Mouse (Mus musculus): Measurements from ENCODE around the gene Braf. TPM values are rescaled to one million over a fixed set of nuclear protein-coding genes. Genes with fewer than 3 reads are reported as not detected.

Gene Braf
- polyA plus RNA-seq, 1 experiment from 2014 or later, result 6.2 TPM

GRCm38 (mm10) chr6:39607365-39607764 is 117.9 kb downstream of the Braf start:
- no peaks in the 10 kb centered on the region for H3K27me3 ChIP-seq
- H3K9me3 ChIP-seq (replicated peaks), result no peaks in the 10 kb centered on the region
- no peak overlapping the region for H3K9ac ChIP-seq
- DNase-seq (no peak), ATAC-seq (ENCODE audit: low read depth) (no peak)
- no peak overlapping the region for H3K4me2 ChIP-seq
- no peak overlapping the region for H3K27ac ChIP-seq
- H3K4me3 ChIP-seq (replicated peaks), result no peak overlapping the region
- no peaks in the 10 kb centered on the region for H3K4me1 ChIP-seq (replicated peaks)
- peaks cover 14% of the 10 kb centered on the region; the same call in 1 of the 2 replicates for H3K36me3 ChIP-seq
- WGBS (ENCODE audit: insufficient replicate concordance), result 77% methylated on average over 5 of the region's 5 CpGs

DNA sequence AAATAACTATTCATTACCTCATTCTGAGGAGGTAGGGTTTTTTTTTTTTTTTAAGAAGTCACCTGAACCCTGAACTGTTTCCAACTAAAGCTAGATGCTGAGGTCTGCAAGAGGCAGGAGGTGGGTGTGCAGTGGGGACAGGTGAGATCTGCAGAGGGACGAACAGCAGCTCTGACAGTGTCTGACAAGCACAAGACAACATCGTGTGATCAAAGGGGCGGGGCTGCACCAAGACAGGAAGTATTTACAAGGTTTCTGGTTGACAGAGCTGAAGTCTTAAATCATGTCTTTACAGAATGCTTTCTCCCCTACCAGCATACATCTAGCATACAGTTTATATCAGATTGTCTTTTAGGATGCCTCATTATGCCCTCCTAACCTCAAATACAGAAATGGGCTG is 118.4 kb downstream of the Braf start:
- H3K9me3 ChIP-seq (replicated peaks), result no peaks in the 10 kb centered on the region
- WGBS (ENCODE audit: insufficient replicate concordance), result 42% methylated on average over 3 of the region's 3 CpGs
- ATAC-seq (ENCODE audit: low read depth) (no peak), DNase-seq (no peak)
- no peak overlapping the region for H3K27ac ChIP-seq
- no peak overlapping the region for H3K9ac ChIP-seq
- no peaks in the 10 kb centered on the region for H3K4me1 ChIP-seq (replicated peaks)
- peaks cover 17% of the 10 kb centered on the region for H3K36me3 ChIP-seq
- no peak overlapping the region for H3K4me3 ChIP-seq (replicated peaks)
- H3K27me3 ChIP-seq, result no peaks in the 10 kb centered on the region
- no peak overlapping the region for H3K4me2 ChIP-seq

GRCm38 (mm10) chr6:39606056-39606455 is 119.2 kb downstream of the Braf start:
- Histone ChIP-seq H3K4me1 (replicated peaks) (no peaks in the 10 kb centered on the region), H3K27ac (no peak overlapping the region), H3K27me3 (no peaks in the 10 kb centered on the region), H3K4me2 (no peak overlapping the region), H3K36me3 (peaks cover 22% of the 10 kb centered on the region), H3K4me3 (replicated peaks) (no peak overlapping the region), H3K9ac (no peak overlapping the region), H3K9me3 (replicated peaks) (no peaks in the 10 kb centered on the region)
- DNase-seq, result no peak
- no peak for ATAC-seq (ENCODE audit: low read depth)
- WGBS (ENCODE audit: insufficient replicate concordance), result 74% methylated on average over 6 of the region's 6 CpGs

DNA sequence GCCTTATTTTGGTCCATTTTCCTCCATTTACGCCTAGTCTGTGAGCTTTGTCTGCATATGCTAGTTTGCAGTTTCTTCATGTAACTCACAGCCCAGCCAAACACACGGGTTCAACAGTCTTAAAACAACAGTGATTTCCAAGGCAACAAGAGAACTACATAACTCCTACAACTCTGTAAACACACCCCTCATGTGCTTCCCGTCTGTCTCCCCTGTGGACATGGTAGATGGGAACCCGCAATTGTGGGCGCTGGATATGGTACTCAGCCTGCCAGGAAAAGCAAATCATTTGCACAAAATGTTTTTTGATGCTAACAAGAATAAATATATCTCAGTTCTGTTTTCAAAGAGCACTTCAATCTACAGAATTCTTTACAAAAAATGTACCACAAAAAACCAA is 120.7 kb downstream of the Braf start:
- Histone ChIP-seq H3K4me3 (replicated peaks) (no peak overlapping the region), H3K36me3 (peaks cover 33% of the 10 kb centered on the region), H3K27ac (no peak overlapping the region), H3K4me2 (no peak overlapping the region), H3K27me3 (no peaks in the 10 kb centered on the region), H3K9ac (no peak overlapping the region), H3K9me3 (replicated peaks) (no peaks in the 10 kb centered on the region), H3K4me1 (replicated peaks) (no peaks in the 10 kb centered on the region)
- DNase-seq (no peak), ATAC-seq (ENCODE audit: low read depth) (no peak)
- 78% methylated on average over 5 of the region's 5 CpGs for WGBS (ENCODE audit: insufficient replicate concordance)

DNA sequence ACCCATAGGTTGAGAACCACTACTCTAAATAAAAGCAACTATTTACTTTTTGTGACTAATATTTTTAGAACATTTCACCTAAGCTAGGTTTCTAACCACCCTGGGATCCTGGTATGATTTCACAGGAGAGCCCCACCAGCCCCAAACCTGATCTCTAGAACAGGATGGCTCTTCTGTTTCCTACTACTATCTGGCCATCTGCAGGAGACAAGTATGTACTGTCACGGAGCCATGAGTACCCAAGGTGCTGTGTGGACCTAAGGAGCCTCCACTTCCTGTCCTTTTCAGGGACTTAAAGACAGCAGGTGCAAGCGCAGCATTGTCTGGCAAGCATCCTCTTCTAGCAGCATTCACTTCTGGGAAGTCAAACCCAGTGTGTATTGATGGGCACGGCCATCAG is 123.4 kb downstream of the Braf start:
- Histone ChIP-seq H3K27me3 (no peaks in the 10 kb centered on the region), H3K36me3 (peaks cover 55% of the 10 kb centered on the region), H3K4me2 (no peak overlapping the region), H3K9me3 (replicated peaks) (no peaks in the 10 kb centered on the region), H3K4me1 (replicated peaks) (no peaks in the 10 kb centered on the region), H3K4me3 (replicated peaks) (no peak overlapping the region), H3K9ac (no peak overlapping the region), H3K27ac (no peak overlapping the region)
- ATAC-seq (ENCODE audit: low read depth) (no peak), DNase-seq (no peak)
- 76% methylated on average over 3 of the region's 3 CpGs for WGBS (ENCODE audit: insufficient replicate concordance)

DNA sequence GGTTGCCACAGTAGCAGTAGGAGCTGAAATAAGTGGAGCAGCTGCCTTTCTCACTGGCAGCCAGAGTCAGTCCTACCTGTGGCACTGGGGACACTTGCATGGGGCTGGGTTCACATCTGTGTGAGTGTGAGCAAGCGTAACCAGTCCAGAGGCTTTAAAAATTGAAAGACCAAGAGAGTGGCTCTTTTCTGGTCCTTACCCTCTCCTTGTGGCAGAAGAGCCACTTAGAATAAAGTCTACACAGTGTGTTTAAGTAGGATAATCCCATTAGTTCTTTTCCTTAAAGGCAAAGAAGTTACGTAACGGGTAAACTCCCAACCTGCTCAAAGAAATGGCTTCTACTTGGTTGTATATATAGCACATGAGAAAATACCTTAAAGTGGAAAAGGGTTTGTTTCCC is 124.4 kb downstream of the Braf start:
- H3K4me3 ChIP-seq (replicated peaks), result no peak overlapping the region
- H3K27me3 ChIP-seq, result no peaks in the 10 kb centered on the region
- no peak for DNase-seq
- WGBS (ENCODE audit: insufficient replicate concordance), result 88% methylated on average over 3 of the region's 3 CpGs
- H3K4me1 ChIP-seq (replicated peaks), result no peaks in the 10 kb centered on the region
- H3K36me3 ChIP-seq, result peaks cover 55% of the 10 kb centered on the region
- H3K4me2 ChIP-seq, result no peak overlapping the region
- H3K27ac ChIP-seq, result no peak overlapping the region
- H3K9me3 ChIP-seq (replicated peaks), result no peaks in the 10 kb centered on the region
- H3K9ac ChIP-seq, result no peak overlapping the region
- ATAC-seq (ENCODE audit: low read depth), result no peak

GRCm38 (mm10) chr6:39592401-39593214 is 132.7 kb downstream of the Braf start, which contains the start of gene Ndufb2:
TSS of gene Ndufb2 (plus strand) at chr6:39592574.
- Histone ChIP-seq H3K36me3 (peaks cover 24% of the 10 kb centered on the region), H3K4me3 (replicated peaks) (peak within 1 kb of the TSS; percentile 84), H3K4me2 (peak within 1 kb of the TSS; percentile 82), H3K9me3 (replicated peaks) (no peaks in the 10 kb centered on the region), H3K9ac (peak within 1 kb of the TSS; percentile 88), H3K27ac (peak within 1 kb of the TSS; percentile 81), H3K4me1 (replicated peaks) (peaks cover 23% of the 10 kb centered on the region), H3K27me3 (no peaks in the 10 kb centered on the region)
- under 1% methylated on average over 56 of the region's 56 CpGs for WGBS (ENCODE audit: insufficient replicate concordance)
- ATAC-seq (ENCODE audit: low read depth) (peak; percentile 98), DNase-seq (peak; percentile 93)

GRCm38 (mm10) chr6:39591481-39591880 is 133.8 kb downstream of the Braf start:
- 82% methylated on average over 4 of the region's 4 CpGs for WGBS (ENCODE audit: insufficient replicate concordance)
- peak overlapping the region; percentile 82 for H3K4me2 ChIP-seq

GRCm38 (mm10) chr6:39585517-39585916 is 139.7 kb downstream of the Braf start, which contains the start of gene Gm42420:
TSS of gene Gm42420 (plus strand) at chr6:39585753.
- peaks cover 49% of the 10 kb centered on the region for H3K36me3 ChIP-seq
- no peaks in the 10 kb centered on the region for H3K9me3 ChIP-seq (replicated peaks)
- 62% methylated on average over 6 of the region's 6 CpGs for WGBS (ENCODE audit: insufficient replicate concordance)
- H3K4me3 ChIP-seq (replicated peaks), result no peak within 1 kb of the TSS
- H3K27ac ChIP-seq, result no peak within 1 kb of the TSS
- H3K4me1 ChIP-seq (replicated peaks), result peaks cover 26% of the 10 kb centered on the region
- H3K9ac ChIP-seq, result 0 out of 2 replicates have a peak within 1 kb of the TSS, but pooled peaks have one; percentile 29
- ATAC-seq (ENCODE audit: low read depth) (peak; percentile 37), DNase-seq (no peak)
- H3K27me3 ChIP-seq, result no peaks in the 10 kb centered on the region
- no peak within 1 kb of the TSS for H3K4me2 ChIP-seq

More at GRCm38 (mm10) chr6:39591481-39591880, 133.8 kb downstream of the Braf start:
- no peak for DNase-seq
- Histone ChIP-seq H3K27me3 (no peaks in the 10 kb centered on the region), H3K4me1 (replicated peaks) (peaks cover 23% of the 10 kb centered on the region), H3K4me3 (replicated peaks) (peak overlapping the region; percentile 84; the same call in 1 of the 2 replicates), H3K36me3 (peaks cover 25% of the 10 kb centered on the region), H3K9me3 (replicated peaks) (no peaks in the 10 kb centered on the region), H3K27ac (no peak overlapping the region), H3K9ac (no peak overlapping the region)
- no peak for ATAC-seq (ENCODE audit: low read depth)

GRCm38 (mm10) chr6:39581087-39581784 is 144.0 kb downstream of the Braf start:
- Histone ChIP-seq H3K27me3 (no peaks in the 10 kb centered on the region), H3K36me3 (peaks cover 42% of the 10 kb centered on the region), H3K9me3 (replicated peaks) (no peaks in the 10 kb centered on the region), H3K9ac (peak overlapping the region; percentile 59), H3K27ac (peak overlapping the region; percentile 80), H3K4me3 (replicated peaks) (no peak overlapping the region; the same call in 1 of the 2 replicates), H3K4me2 (peak overlapping the region; percentile 46), H3K4me1 (replicated peaks) (peaks cover 39% of the 10 kb centered on the region)
- WGBS (ENCODE audit: insufficient replicate concordance), result 42% methylated on average over 7 of the region's 7 CpGs
- peak; percentile 93 for ATAC-seq (ENCODE audit: low read depth)
- peak; percentile 72 for DNase-seq

DNA sequence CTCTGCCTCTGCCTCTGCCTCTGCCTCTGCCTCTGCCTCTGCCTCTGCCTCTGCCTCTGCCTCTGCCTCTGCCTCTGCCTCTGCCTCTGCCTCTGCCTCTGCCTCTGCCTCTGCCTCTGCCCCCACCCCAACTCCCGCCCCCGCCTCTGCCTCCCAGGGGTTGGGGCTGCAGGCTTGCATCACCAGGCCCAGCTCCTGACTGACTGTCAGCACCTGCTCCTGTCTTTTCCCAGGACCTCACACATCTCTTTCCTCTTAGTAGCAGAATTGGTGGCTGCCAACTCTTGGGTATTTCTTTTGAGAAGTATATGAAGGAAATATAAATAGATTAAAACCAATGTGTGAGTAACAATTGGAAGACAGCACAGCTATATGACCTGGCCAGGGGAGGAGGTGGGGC is 144.7 kb downstream of the Braf start:
- Histone ChIP-seq H3K4me1 (replicated peaks) (peaks cover 37% of the 10 kb centered on the region), H3K36me3 (peaks cover 36% of the 10 kb centered on the region), H3K4me2 (no peak overlapping the region; the same call in 1 of the 2 replicates), H3K4me3 (replicated peaks) (no peak overlapping the region), H3K9ac (peak overlapping the region; percentile 59; the same call in 1 of the 2 replicates), H3K27ac (peak overlapping the region; percentile 80), H3K9me3 (replicated peaks) (no peaks in the 10 kb centered on the region), H3K27me3 (no peaks in the 10 kb centered on the region)
- WGBS (ENCODE audit: insufficient replicate concordance), result 65% methylated on average over 2 of the region's 2 CpGs
- DNase-seq (no peak), ATAC-seq (ENCODE audit: low read depth) (peak; percentile 18; the same call in 1 of the 2 replicates)
